Comparison of ENCODE assay signal across 8 mouse cellular contexts in the genomic region with DNA sequence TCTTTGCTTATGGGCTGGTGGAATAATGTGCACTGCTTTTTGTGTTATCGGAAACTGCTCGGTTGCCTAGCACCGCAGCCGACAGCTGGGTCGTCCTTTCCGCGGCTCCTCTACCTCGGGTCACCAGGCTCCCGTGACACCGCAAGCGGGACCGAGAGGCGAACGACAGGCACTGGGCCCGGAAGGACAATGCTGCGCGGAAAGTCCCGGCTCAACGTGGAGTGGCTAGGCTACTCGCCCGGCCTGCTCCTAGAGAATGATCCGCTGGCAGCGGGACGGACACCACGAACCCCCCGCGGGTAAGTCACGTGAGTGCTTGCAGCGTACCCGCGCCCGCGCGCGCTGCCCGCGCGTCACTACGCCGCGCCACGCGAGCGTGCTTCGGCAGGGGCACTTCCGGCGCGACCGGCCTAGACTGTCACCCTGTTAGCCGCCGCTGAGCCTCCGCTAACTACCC. TPM values are rescaled to one million over a fixed set of nuclear protein-coding genes. Genes with fewer than 3 reads are reported as not detected.
DNase-seq lines count a peak whose midpoint lies in the region; ATAC-seq and TF ChIP-seq lines count a peak whose summit lies in the region.

No protein-coding gene starts in this region.

- 17% methylated on average over 48 of the region's 52 CpGs for WGBS in cerebellum, adult 2 months
- WGBS in lung, embryonic 16.5 days, result 19% methylated on average over 48 of the region's 52 CpGs

- H3K4me3 ChIP-seq in MEL (ENCODE audit: control insufficient read depth in 1 of 2, insufficient read depth in 1 of 2, low read depth in 2 of 2, low read length in 2 of 2), result peak overlapping the region; percentile 90 to 97
- peak overlapping the region; percentile 94 for H3K4me3 ChIP-seq in cerebellum, adult 2 months (replicated peaks; ENCODE audit: insufficient read depth, low read depth, low read length)
- H3K4me3 ChIP-seq in lung, embryonic 16.5 days (ENCODE audit: low read length), result peak overlapping the region; percentile 69

- H3K36me3 ChIP-seq in MEL (ENCODE audit: control insufficient read depth in 1 of 2, insufficient read depth in 2 of 2, low read length in 2 of 2), result 0 out of 4 replicates have a peak, but pooled peaks cover 0 to 2% of the 10 kb centered on the region in 2 experiments
- no peaks in the 10 kb centered on the region for H3K36me3 ChIP-seq in lung, embryonic 16.5 days (ENCODE audit: control insufficient read depth, insufficient read depth, low read length)

- TF ChIP-seq EP300 in MEL (IDR thresholded peaks at IDR 0.05; ENCODE audit: low read depth in 1 of 2, low read length in 2 of 2), result 0 out of 4 replicates have a peak, but pooled peaks of 1 of the 2 experiments have one; percentile 7

- peaks cover 0 to 7% of the 10 kb centered on the region in 2 experiments; a peak in 2 of 4 replicates for H3K4me1 ChIP-seq in MEL (ENCODE audit: control insufficient read depth in 1 of 2, insufficient read depth in 2 of 2, low read length in 2 of 2)
- no peaks in the 10 kb centered on the region for H3K4me1 ChIP-seq in cerebellum, adult 2 months (ENCODE audit: control insufficient read depth, insufficient read depth, low read length)
- H3K4me1 ChIP-seq in lung, embryonic 16.5 days (replicated peaks; ENCODE audit: control insufficient read depth, insufficient read depth, low read length), result peaks cover 3% of the 10 kb centered on the region; the same call in 1 of the 2 replicates

- TF ChIP-seq CTCF in MEL (IDR thresholded peaks at IDR 0.05 in 2 of 3, conservative IDR thresholded peaks at IDR 0.05 in 1 of 3; ENCODE audit: control insufficient read depth in 1 of 3, insufficient read depth in 1 of 3, low read depth in 2 of 3, low read length in 3 of 3, poor library complexity in 1 of 3, severe bottlenecking in 1 of 3), result no peak
- no peak for TF ChIP-seq CTCF in cerebellum, adult 2 months (IDR thresholded peaks at IDR 0.05; ENCODE audit: borderline replicate concordance, insufficient read depth, low read depth, low read length)

- peak in 1 of 2 experiments; percentile 48; a peak in 1 of 4 replicates for TF ChIP-seq POLR2A in MEL (IDR thresholded peaks at IDR 0.05; ENCODE audit: control insufficient read depth in 1 of 2, insufficient read depth in 1 of 2, low read depth in 1 of 2, low read length in 2 of 2, poor library complexity in 1 of 2)
- TF ChIP-seq POLR2A in cerebellum, adult 2 months (IDR thresholded peaks at IDR 0.05; ENCODE audit: borderline replicate concordance, insufficient read depth, low read length), result peak; percentile 72

- peaks cover 8% of the 10 kb centered on the region for H3K79me2 ChIP-seq in MEL (ENCODE audit: control insufficient read depth, insufficient read depth, low read length, poor library complexity)

- no peaks in the 10 kb centered on the region for H3K27me3 ChIP-seq in MEL (ENCODE audit: control insufficient read depth in 1 of 2, insufficient read depth in 2 of 2, low read length in 2 of 2)
- no peaks in the 10 kb centered on the region for H3K27me3 ChIP-seq in cerebellum, adult 2 months (ENCODE audit: control insufficient read depth, insufficient read depth, low read length)
- no peaks in the 10 kb centered on the region for H3K27me3 ChIP-seq in lung, embryonic 16.5 days (ENCODE audit: control insufficient read depth, insufficient read depth, low read depth, low read length)

- H3K4me2 ChIP-seq in lung, embryonic 16.5 days (ENCODE audit: low read depth, low read length), result peak overlapping the region; percentile 58

- peak; percentile 91 to 95 for ATAC-seq in hematopoietic stem cell, adult 5-6 weeks (replicated peaks in 1 of 2; ENCODE audit: insufficient read depth in 1 of 2, low FRiP score in 2 of 2, low TSS enrichment in 1 of 2, low read depth in 1 of 2, poor library complexity in 2 of 2, severe bottlenecking in 2 of 2)
- ATAC-seq in lung, embryonic 16.5 days (ENCODE audit: low read depth), result peak; percentile 99

- peak overlapping the region; percentile 62 for H3K27ac ChIP-seq in MEL (ENCODE audit: control insufficient read depth, low read depth, low read length)
- H3K27ac ChIP-seq in cerebellum, adult 2 months (ENCODE audit: insufficient read depth, low read length), result peak overlapping the region; percentile 97
- H3K27ac ChIP-seq in lung, embryonic 16.5 days (ENCODE audit: low read length), result peak overlapping the region; percentile 77

- H3K9me3 ChIP-seq in MEL (replicated peaks; ENCODE audit: insufficient read depth, low read length), result no peaks in the 10 kb centered on the region
- H3K9me3 ChIP-seq in lung, embryonic 16.5 days (ENCODE audit: control insufficient read depth, low read length), result no peaks in the 10 kb centered on the region

- H3K9ac ChIP-seq in MEL (ENCODE audit: control insufficient read depth, low read depth, low read length, poor library complexity, severe bottlenecking), result peak overlapping the region; percentile 93
- peak overlapping the region; percentile 80 for H3K9ac ChIP-seq in lung, embryonic 16.5 days (ENCODE audit: low read length)

- DNase-seq in MEL (ENCODE audit: low read depth, low spot score), result peak; percentile 88
- peak; percentile 90 to 92 for DNase-seq in cerebellum, adult 2 months
- peak; percentile 83 for DNase-seq in forelimb bud, embryonic 11.5 days (ENCODE audit: low read depth, low spot score)
- DNase-seq in layer of hippocampus, adult 9-10 months (ENCODE audit: low spot score), result peak; percentile 55
- peak; percentile 57 for DNase-seq in ovary, postnatal 10 days (ENCODE audit: low spot score)
- DNase-seq in thymus, postnatal 10 days (ENCODE audit: low spot score in 2 of 2), result peak; percentile 71 to 75

- TF ChIP-seq RAD21 in MEL (IDR thresholded peaks at IDR 0.05; ENCODE audit: low read depth, low read length), result no peak

TF ChIP-seq in MEL, 35 proteins besides CTCF, POLR2A, EP300 and RAD21:
- TF ChIP-seq NELFE (IDR thresholded peaks at IDR 0.05; ENCODE audit: low read depth, low read length) (peak; percentile 71), MYC (IDR thresholded peaks at IDR 0.05; ENCODE audit: low read depth, low read length) (no peak), MXI1 (IDR thresholded peaks at IDR 0.05; ENCODE audit: low read depth, low read length) (peak; percentile 83), POLR2AphosphoS2 (IDR thresholded peaks at IDR 0.05; ENCODE audit: low read length) (peak; percentile 30; the same call in 1 of the 2 replicates), USF2 (IDR thresholded peaks at IDR 0.05; ENCODE audit: borderline replicate concordance in 1 of 2, insufficient read depth in 1 of 2, low read depth in 1 of 2, low read length in 2 of 2) (peak in 1 of 2 experiments; percentile 48; a peak in 1 of 4 replicates), ETS1 (IDR thresholded peaks at IDR 0.05; ENCODE audit: low read depth, low read length) (no peak; the same call in 1 of the 2 replicates), GABPA (IDR thresholded peaks at IDR 0.05; ENCODE audit: low read depth, low read length) (no peak), MAX (IDR thresholded peaks at IDR 0.05; ENCODE audit: low read length) (peak; percentile 82), MAZ (IDR thresholded peaks at IDR 0.05; ENCODE audit: low read depth, low read length) (0 out of 2 replicates have a peak, but pooled peaks have one; percentile 65), NRF1 (IDR thresholded peaks at IDR 0.05; ENCODE audit: insufficient read depth, low read depth, low read length, poor library complexity, severe bottlenecking) (peak; percentile 50; the same call in 1 of the 2 replicates), HCFC1 (IDR thresholded peaks at IDR 0.05; ENCODE audit: low read depth, low read length) (peak; percentile 84), ELF1 (IDR thresholded peaks at IDR 0.05; ENCODE audit: low read depth, low read length) (peak; percentile 60; the same call in 1 of the 2 replicates), ZNF384 (IDR thresholded peaks at IDR 0.05; ENCODE audit: low read depth, low read length) (no peak), ZMIZ1 (IDR thresholded peaks at IDR 0.05; ENCODE audit: low read depth, low read length) (no peak), BHLHE40 (IDR thresholded peaks at IDR 0.05; ENCODE audit: borderline replicate concordance, low read depth, low read length) (peak; percentile 90), USF1 (IDR thresholded peaks at IDR 0.05; ENCODE audit: low read depth, low read length) (peak; percentile 91), ZC3H11A (IDR thresholded peaks at IDR 0.05; ENCODE audit: low read depth, low read length) (no peak), TAL1 (IDR thresholded peaks at IDR 0.05; ENCODE audit: low read length) (no peak), JUND (IDR thresholded peaks at IDR 0.05; ENCODE audit: low read depth, low read length) (no peak), KAT2A (conservative IDR thresholded peaks at IDR 0.05; ENCODE audit: low read depth, low read length) (peak; percentile 54; the same call in 1 of the 2 replicates), SIN3A (IDR thresholded peaks at IDR 0.05; ENCODE audit: low read length) (peak; percentile 80)

RNA-seq across cellular contexts. Expression of gene Vma21, which starts 0.7 kb away (rescaled TPM):
- 6.1 and 6.2 TPM in 2 replicates for total RNA-seq in MEL (2012; rRNA removed)
- 10 to 100 TPM in 1 of 2 experiments, not detected in 1; 18.2 TPM for polyA plus RNA-seq in MEL (2012; ENCODE audit: insufficient read depth in 1 of 2, insufficient read length in 2 of 2, low read depth in 1 of 2, low replicate concordance in 2 of 2, missing spikeins in 1 of 2)
- 27.5 and 27.8 TPM in 2 replicates for polyA plus RNA-seq in cerebellum, adult 2 months (2012; rRNA removed)
- 9.2 and 16.8 TPM in 2 replicates for total RNA-seq in hematopoietic stem cell, adult 5-6 weeks (2017)
- 47.2 and 50.2 TPM in 2 replicates for polyA plus RNA-seq in lung, embryonic 16.5 days (2015; fragmentation: Nextera tagmentation; extraction: Ambion mirVana)

Comparison
In these comparisons a context has a peak if more than half of its experiments do, and no peak if none do; other contexts are left out.
1. Peak in every context shown above with its lines: DNase-seq, ATAC-seq, H3K4me3 ChIP-seq and H3K27ac ChIP-seq.